Mouse (Mus musculus) T-helper 2 cell (primary cell): ENCODE data around the gene Tmem28.

Source experiments
- in situ Hi-C: fragments of 300-600 bp; cut with MboI, MseI; formaldehyde crosslinking; loops from one replicate; pipeline ENCODE4 v1.15.1; 2025; ENCODE audit warnings: high pct_unique_total_duplicates

Gene Tmem28

GRCm38 (mm10) chrX:99820790-99821395, at the start of gene Tmem28:
Gene Tmem28, plus strand, starts transcription at chrX:99821021.
- in situ Hi-C loops = no loop called here

GRCm38 (mm10) chrX:99780308-99780707, 40.5 kb upstream of the Tmem28 start:
- in situ Hi-C loops = no loop called here

GRCm38 (mm10) chrX:99808375-99808774, 12.4 kb upstream of the Tmem28 start:
- in situ Hi-C loops = no loop called here

GRCm38 (mm10) chrX:99819395-99819935, 1.4 kb upstream of the Tmem28 start:
- in situ Hi-C loops = no loop called here

- in situ Hi-C loops = no loop called here
Observed at GRCm38 (mm10) chrX:99819936-99820789, 658 bp upstream of the Tmem28 start.

- in situ Hi-C loops = no loop called here
Observed at GRCm38 (mm10) chrX:99842090-99842489, 21.3 kb downstream of the Tmem28 start.

- in situ Hi-C loops = no loop called here
Observed at GRCm38 (mm10) chrX:99853261-99853741, 32.5 kb downstream of the Tmem28 start.

- in situ Hi-C loops = no loop called here
Observed at GRCm38 (mm10) chrX:99853834-99854233, 33.0 kb downstream of the Tmem28 start.

GRCm38 (mm10) chrX:99872228-99872627, 51.4 kb downstream of the Tmem28 start:
- in situ Hi-C loops = no loop called here

- in situ Hi-C loops = no loop called here
Observed at GRCm38 (mm10) chrX:99872632-99873201, 51.9 kb downstream of the Tmem28 start.

GRCm38 (mm10) chrX:99873259-99873919, 52.6 kb downstream of the Tmem28 start:
- in situ Hi-C loops = no loop called here

- in situ Hi-C loops = no loop called here
Observed at GRCm38 (mm10) chrX:99873920-99874296, 53.1 kb downstream of the Tmem28 start.

- in situ Hi-C loops = no loop called here
Observed at GRCm38 (mm10) chrX:99876781-99877180, 56.0 kb downstream of the Tmem28 start.

GRCm38 (mm10) chrX:99883396-99883795, 62.6 kb downstream of the Tmem28 start:
- in situ Hi-C loops = no loop called here
